Mouse (Mus musculus) gastrocnemius, adult 8-10 months (tissue): ENCODE data around the gene Hnrnpul1. TPM values are rescaled to one million over a fixed set of nuclear protein-coding genes. Genes with fewer than 3 reads are reported as not detected.

Source experiments
- DNase-seq, 2 experiments: peaks; one replicate each; pipeline ENCODE4 v3.0.0; 2022; ENCODE audit warnings: low spot score in 2 of 2
- total RNA-seq, 4 experiments: library from RNA; stranded (reverse); gene quantifications; 2 replicates each; pipeline ENCODE4 v1.2.4; 2022

Hnrnpul1 gene
- total RNA-seq, 4 experiments from 2014 or later, result 64.8 to 83.6 (median 73.5) TPM

DNA sequence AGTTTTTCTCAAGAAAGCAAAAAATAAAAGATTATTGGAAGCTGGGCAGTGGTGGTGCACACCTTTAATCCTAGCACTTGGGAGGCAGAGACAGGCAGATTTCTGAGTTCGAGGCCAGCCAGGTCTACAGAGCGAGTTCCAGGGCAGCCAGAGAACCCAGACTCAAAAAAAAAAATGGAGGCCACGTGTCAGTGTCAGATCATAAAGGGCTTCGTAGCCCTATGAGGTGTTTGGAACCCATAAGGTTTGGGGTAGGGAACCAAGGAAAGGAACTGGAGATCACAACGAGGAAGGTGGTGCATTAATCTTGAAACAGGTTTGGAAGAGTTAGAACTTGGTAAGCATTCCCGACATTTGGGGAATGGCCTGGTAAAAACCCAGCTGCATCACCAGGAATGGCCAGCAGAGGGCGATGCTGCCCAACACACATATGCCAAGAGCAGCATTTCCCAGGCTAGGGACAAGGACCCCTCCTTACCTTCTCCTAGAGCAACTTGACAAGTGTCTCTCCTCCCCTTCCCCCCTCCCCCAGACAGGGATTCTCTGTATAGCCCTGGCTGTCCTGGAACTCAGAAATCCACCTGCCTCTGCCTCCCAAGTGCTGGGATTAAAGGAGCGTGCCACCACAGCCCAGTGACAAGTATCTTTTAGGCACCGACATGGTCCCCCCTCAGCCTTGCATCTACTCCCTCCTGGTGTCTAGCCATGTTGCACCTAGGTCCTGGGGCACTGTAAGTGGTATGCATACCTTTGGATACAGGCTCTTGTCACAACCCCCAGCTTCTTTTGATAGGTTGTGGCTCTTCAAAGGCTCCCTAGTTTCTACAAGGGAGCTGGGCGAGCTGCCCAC lies 34.6 kb downstream of the Hnrnpul1 start:
- peak; percentile 72 to 73 for DNase-seq

DNA sequence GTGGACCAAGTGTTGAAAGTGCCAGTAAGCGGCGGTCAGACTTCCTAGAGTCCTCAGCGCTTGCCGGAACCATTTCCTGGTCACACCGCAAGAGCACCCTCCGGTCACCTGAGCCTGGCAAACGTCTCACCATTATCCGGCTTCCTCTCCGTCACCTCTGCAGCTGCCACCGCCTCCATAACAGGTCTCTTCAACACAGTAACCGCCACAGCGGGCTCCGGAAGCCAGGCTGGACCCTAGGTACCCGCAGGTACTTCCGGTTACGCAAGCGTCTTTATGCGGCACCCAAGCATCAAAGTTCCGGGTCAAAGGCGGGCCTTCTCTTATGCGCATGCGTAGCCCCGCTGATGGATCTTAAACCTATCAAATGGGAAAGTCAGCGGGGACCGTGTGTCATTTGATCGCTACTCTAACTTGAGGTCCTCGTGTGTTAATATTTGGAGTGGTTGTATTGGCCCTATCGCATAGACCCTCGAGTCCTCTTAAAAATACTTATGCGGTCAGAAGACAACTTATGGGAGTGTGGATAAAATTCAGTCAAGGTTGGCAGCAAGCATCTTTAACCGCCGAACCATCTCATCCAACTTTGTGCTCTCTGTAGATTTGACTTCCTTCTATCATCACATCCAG lies 35.7 kb downstream of the Hnrnpul1 start, which contains the start of gene Ccdc97:
Gene Ccdc97 (minus strand): TSS at position 301 of the 630 bp plus-strand sequence.
- DNase-seq, result peak; percentile 90 to 91

DNA sequence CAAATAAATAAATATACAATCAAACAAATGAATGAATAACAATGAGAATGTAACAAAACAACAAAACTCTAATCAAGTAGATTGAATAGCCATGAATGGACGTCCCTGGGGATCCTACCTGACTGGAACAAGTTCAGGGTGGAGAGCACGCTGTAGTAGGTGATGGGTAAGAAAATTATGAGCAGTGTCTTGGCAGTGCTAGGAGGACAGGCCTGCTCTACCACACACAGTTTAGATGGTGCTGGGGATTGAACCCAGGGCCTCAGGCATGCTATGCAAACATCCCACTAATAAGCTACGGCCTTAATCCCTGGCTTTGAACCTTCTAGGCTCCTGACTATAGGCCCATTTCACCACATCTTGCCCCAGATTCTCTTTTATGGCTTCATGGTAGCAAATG lies 37.1 kb downstream of the Hnrnpul1 start:
- DNase-seq, result no peak

DNA sequence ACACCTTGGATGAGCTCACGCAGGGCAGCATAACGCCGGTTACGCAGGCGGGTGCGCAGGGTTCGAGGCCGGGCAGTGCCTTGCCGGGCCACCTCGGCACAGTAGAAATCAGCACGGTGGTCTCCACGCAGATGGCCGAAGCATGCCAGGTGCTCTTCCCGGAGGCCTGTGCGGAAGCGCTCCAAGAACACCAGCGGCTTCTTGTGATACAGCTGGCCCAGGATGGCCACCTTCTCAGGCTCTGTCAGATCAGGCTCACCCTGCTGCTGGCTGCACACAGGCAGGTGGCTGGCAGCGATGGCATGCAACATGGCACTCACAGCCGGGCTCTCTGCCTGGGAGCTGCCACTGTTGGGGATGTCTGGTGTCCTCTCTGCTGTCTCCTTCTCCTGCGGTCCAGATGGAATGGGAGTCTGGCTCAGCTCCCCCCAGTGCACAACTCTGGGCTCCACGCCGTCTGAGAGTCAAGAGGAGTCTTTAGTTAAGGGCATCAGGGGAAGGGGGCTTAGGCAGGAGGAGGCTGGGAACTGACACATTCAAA lies 38.8 kb downstream of the Hnrnpul1 start:
- no peak for DNase-seq

DNA sequence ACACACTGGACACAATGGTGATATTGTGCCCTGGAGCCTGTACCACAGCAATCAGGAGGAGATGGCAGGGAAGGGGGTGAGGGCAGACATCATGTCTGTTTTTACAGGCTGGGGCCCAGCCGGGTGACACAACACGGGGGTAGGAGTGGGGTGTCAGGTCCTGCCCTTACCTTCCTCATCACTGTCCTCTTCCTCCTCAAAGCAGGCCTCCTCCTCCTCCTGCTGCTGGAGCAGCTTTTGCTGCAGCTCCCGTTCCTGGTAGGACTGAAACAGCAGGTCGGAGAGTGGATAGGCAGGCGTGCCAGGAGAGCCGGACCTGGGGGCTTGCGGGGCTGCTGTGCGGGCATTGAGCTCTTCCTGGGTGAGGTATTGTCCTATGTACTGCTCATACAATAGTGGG lies 40.0 kb downstream of the Hnrnpul1 start:
- no peak for DNase-seq

DNA sequence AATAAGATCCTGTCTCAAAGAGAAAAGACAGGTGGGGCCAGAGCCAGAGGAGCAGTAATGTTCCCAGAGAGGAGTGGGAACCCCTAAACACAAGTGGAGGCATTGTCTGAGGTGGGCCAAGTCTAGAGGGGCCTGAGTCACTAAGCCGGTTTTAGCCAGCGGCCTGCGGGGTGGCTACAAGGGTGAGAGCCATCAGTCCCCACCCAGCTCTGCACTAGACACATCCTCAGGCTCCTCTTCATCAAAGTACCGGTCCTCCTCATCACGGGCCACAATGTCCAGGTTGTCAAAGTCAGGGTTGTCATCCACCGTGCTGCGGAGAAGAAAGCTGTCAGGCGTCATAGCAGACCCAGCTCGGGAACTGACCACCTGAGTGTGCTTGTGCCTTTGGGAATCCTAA lies 41.8 kb downstream of the Hnrnpul1 start:
- DNase-seq, result no peak

DNA sequence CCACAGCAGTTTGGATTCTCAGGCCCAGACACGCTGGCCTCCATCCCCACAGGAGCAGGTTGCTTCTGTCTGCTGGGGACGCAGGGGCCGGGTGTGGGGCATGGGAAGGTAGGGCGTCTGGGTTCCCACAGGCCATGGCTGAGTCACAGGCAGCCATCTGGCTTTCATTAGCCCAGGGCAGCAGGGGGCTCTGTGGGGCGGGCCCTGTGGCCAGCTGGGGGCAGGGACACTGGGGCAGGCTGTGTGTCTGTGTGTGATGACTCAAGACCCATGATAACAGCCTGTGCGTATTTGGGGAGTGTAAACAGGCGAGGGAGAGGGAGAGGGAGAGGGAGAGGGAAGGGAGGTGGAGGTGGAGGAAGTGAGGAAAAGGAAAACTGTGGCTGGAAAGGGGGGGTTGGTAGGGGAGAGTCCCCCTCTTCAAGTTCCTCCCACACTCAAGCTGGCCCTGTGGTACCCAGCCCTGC lies 42.8 kb downstream of the Hnrnpul1 start:
- DNase-seq, result peak in 1 of 2 experiments; percentile 56

DNA sequence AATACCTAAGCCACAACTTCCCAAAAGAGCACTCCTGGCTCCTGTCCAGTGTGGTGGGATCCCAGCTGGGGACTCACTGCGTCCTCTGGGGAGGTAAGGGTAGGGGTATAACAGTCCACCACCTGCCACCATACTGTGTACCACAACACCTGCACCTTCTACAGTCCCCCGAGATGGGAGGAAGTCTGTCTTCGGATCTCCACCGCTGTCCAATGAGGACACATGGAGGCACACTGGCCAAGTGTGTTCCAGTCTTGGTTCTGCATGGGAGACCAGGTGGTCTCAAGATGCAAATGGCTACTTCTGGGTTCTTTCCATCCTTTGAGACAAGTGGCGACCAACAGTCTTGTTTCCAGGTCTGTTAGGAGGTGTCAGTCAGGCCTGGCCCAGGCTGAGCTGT lies 43.4 kb downstream of the Hnrnpul1 start:
- no peak for DNase-seq

DNA sequence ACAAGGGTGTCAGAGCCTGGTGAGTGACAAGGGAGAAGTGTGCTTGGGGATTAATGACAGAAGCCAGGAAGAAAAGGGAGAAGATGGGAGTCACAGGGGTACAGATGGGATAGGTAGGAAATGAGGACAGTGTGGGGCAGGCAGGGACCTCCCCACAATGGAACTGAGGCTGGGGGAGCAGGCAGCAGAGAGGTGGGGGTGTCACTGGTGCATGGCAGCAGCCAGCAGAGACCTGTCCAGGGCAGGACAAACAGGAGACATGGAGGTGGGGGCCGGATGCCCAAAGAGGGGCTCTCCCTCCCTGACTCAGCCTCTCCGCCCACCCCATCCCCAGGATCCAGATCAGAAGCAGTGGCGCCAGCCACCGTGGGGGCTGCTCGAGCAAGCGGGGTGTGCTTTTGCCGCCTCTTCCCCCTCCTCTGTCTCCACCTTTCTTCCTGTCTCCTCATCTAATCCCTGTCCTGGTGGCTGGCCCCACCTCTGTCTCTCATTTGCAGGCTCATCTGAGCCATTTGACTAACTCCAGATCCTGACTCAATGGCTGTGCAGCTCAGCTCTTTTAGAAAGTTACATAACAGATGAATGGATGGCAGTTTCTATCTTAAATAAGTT lies 43.9 kb downstream of the Hnrnpul1 start:
- peak in 1 of 2 experiments; percentile 18 for DNase-seq

DNA sequence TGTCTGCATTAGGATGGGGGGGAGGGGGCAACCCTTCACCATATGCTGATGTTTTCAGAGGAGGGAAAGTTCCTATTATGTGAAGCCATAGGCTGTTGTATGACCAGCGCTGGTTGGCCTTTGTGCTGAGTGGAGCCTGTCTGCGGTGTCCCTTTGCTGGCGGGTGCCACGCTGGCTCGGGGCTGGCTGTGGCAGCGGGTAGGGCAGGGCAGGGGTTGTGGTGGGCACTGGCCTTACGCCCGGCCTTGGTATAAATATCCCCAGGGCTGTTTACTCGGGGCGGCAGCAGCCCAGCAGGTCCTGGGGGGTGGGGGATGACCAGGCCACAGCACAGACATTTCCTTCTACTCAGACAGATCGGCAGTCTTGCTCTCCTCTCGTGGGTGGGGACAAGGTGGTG lies 44.6 kb downstream of the Hnrnpul1 start:
- peak in 1 of 2 experiments; percentile 57 for DNase-seq

DNA sequence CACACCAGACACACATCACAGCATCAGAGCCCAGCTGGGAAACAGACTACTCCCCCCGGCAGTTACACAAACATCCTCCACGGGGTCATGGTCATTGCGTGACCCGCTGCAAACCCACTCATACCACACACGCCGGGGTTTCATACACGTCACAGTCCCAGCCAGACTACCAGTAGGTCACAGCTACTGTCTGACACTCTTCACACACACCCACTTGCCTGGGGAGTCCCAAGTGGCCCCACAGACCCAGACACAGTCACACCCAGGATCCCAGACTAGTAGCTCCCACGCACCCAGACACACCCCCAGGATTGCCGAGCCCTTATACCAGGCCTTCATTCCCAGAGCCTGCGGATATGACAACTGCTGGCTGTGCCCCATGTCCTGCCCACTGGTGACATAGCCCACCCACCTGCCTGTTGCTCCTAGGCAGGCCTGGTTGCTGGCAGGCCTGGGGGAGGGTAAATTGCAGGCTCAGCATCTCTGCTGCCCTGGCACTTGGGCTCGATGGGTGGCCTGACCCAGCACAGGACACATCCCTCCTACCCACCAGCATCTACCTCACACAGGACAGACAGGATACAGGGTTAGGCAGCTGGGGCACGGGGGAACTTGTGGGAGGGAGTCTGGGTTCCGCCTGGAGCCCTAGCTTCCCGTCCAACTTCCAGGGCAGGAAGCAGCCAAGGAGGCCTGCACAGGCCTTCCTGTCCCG lies 46.8 kb downstream of the Hnrnpul1 start:
- DNase-seq, result peak in 1 of 2 experiments; percentile 30

DNA sequence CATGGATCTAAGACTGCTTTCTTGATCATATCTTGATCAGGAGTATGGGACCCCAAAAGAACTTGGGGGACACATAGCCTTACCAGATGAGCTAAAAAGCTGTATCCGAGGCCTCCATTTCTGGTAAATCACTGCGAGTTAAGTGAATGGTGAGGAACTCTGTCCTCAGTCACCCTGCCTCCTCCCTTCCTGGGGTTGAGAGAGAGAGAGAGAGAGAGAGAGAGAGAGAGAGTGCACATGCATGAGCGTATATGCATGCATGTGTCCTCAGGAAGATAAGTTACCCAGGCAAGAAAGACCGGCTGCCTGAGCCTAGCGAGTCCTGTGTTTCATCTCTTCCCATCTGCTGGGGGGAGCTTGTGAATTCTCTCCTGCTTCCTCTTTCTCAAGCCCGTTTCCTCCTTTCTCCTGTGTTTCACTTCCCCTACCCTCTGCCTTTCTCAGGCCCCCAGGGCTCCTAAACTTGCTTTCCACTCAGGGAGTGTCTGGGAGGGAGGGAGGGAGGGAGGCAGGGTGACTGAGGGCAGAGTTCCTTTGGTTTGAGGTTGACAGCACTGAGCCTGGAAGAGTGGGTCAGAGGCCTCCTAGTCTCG lies 47.9 kb downstream of the Hnrnpul1 start:
- DNase-seq, result no peak

DNA sequence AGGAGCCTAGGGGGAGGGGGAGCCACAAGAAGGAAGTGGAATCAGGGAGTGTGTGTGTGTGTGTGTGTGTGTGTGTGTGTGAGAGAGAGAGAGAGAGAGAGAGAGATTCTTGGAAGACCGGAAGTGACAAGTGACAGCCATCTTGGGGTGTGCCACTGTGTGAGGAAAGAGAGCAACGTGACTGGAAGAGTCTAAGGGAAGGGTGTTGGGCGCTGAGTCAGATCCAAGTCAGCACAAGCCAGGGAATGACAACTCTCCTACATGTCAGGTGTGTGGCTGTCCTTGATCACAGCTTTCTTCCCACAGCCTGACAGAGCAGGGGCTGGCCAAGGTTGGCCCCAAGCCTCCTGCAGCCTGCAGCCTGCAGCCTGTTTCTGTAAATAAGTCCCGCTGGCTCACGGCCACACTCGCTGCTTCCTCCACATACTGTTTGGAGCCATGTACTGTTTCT lies 48.7 kb downstream of the Hnrnpul1 start:
- DNase-seq, result no peak

DNA sequence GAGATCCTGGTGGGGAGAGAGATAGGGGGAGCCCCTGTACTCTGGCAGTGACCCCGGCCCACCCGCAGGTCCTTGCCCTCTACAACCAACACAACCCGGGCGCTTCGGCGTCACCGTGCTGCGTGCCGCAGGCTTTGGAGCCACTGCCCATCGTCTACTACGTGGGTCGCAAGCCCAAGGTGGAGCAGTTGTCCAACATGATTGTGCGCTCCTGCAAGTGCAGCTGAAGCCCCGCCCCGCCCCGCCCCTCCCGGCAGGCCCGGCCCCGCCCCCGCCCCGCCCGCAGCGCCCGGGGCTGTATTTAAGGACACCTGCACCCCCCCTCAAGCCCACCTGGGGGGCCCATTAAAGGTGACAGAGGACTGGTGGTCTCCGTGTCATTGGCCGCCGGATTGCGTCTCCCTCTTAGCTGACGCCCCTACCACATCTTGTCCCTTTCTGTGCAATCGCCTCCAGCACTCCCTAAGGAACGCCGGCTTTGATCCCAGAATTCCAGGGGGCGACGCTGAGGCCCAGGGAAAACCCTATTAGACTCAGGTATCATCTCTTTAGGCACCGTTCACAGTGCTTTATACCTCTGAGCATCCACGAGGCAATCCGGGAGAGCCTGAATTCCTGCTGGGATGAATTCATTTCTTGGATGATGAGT lies 49.7 kb downstream of the Hnrnpul1 start:
- no peak for DNase-seq

DNA sequence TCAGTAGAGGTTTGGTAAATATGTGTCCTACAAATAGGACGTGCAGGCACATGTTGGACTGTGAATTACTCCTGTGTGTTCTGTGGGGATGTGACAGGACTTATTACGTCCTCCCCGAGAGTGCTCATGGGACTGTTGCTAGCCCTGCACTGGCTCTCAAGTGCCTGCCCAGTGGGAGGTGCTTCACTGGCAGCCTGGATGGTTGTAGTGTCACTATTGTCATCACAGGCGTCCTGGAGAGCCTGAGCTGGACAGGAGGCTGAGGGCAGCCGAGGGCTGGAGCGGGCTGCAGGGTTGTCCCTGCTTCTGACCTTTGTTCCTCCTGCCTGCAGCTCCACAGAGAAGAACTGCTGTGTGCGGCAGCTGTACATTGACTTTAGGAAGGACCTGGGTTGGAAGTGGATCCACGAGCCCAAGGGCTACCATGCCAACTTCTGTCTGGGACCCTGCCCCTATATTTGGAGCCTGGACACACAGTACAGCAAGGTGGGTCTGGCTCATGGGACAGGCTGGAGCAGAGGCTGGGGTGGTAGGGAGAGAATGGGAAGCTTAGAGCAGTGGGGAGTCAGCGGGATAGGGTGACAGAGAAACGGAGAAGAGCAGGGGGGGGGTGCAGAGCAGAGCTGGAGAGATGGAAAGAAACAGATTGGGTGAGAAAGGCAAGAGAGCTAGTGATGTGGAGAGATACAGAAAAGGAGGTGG lies 50.6 kb downstream of the Hnrnpul1 start:
- no peak for DNase-seq

DNA sequence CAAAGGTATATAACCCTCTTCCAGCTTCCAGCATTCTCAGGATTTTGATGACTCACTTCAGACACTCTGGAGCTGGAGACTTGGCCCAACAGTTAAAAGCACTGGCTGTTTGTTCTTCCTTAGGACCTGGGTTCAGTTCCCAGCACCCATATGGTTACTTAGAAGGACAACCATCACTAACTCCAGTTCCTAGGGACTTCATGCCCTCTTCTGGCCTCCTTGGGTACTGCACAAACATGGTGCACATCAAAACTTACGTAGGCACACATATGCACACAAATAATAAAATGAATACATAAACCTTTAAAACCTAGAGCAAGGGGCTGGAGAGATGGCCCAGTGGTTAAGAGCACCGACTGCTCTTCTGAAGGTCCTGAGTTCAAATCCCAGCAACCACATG lies 52.2 kb downstream of the Hnrnpul1 start:
- DNase-seq, result no peak

DNA sequence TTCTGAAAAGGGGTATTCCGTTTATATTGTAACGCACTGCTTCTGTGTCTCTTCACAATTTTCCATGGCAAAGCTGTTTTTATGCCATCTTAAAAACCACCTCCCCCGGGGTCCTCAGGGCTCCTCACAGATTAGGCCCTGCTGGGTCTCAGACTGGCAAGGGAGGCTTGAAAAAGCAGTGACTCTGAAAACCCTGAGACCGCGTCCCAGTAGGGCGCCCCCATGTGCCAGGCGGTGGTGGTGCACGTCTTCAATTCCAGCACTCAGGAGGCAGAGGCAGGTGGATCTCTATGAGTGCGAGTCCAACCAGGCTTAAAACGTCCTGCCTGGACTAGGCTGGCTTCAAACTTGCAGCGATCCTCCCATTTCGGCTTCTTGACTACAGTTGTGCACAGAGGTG lies 53.8 kb downstream of the Hnrnpul1 start:
- DNase-seq, result no peak

DNA sequence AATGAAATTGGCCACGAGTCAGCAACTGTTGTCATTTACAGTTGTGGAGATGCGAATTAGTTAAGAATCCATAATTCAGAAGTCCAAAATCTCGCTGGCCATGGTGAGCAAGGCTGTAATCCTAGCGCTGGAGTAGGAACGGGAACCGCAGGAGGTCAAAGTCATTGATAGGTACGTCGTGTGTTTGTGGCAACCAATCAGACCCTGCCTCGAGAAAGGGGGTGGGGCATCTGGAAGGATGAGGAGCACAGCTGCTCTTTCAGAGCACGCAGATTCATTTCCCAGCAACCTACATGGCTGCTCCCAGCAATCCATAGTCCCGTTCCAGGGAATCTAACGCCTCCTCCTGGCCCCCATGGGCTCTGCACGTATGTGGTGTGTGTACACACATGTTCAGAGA lies 54.7 kb downstream of the Hnrnpul1 start:
- no peak for DNase-seq

DNA sequence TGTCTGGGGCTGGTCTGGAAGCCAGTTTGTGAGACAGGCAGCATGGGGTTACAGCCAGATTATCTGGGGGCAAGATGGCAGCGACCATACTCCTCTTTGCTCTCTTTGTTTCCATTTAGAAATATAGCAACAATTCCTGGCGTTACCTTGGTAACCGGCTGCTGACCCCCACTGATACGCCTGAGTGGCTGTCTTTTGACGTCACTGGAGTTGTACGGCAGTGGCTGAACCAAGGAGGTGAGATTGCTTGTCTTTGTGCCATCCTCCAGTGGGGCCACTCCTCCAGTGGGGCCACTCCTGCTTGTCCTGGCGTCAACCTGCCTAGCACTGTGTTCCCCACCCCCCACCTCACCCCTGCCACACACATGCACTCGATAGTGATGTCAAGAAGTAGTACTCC lies 60.5 kb downstream of the Hnrnpul1 start:
- no peak for DNase-seq

DNA sequence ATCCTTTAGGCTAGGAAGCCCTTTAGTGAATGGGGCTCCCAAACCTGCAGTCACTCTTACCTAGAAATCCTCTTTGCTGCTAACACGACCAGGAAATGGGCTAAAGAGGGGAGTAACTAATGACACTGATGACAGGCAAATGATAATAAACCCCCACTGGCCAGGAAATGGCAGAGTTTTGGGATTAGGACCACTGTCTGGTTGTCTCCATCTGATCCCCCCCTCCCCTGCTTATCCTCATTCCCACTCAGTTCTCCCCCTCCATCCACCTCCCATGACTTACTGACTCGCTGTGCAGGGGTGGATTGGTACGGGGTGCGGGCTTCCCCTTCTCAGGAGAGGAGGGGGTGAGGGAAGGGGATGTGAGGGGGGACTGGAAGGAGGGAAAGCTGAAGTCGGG lies 64.5 kb downstream of the Hnrnpul1 start:
- no peak for DNase-seq
